Mouse (Mus musculus): ENCODE results near the gene Wars. TPM values are rescaled to one million over a fixed set of nuclear protein-coding genes. Genes with fewer than 3 reads are reported as not detected.

The Wars gene
- total and polyA plus RNA-seq, 2 experiments = 11.7 to 24.3 TPM

DNA sequence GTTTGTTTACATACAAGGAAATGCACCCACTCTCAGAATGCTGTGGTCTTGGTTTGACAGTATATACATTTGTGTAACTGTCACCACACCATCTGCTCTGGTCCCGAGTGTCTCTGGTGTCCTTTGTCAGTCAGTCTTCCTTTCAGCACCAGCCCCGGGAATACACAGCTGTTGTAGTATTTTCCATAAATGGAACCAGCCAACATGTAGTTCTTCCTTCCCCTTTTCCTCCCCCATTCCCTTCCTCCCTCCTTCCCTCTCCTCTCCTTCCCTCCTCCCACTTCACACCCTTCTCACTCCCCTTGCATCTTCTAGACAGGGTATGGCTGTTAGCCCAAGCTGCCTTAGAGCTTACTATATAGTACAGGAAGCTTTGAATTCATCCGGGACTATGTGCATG lies 35.5 kb upstream of the Wars start:
- TF ChIP-seq CTCF (IDR thresholded peaks at IDR 0.05; ENCODE audit: low read depth, low read length) = no peak
- no peak for TF ChIP-seq POLR2A (IDR thresholded peaks at IDR 0.05; ENCODE audit: extremely low read depth, insufficient read depth, low read length)
- no peak for DNase-seq (ENCODE audit: extremely low read depth, low read depth, low spot score)
- Histone ChIP-seq H3K4me3 (ENCODE audit: insufficient read depth, low read depth, low read length) (no peak overlapping the region), H3K4me1 (ENCODE audit: control insufficient read depth, insufficient read depth, low read length) (no peaks in the 10 kb centered on the region), H3K27me3 (ENCODE audit: control insufficient read depth, insufficient read depth, low read length) (no peaks in the 10 kb centered on the region), H3K36me3 (ENCODE audit: control insufficient read depth, insufficient read depth, low read length) (no peaks in the 10 kb centered on the region), H3K27ac (replicated peaks; ENCODE audit: insufficient read depth, low read depth, low read length) (no peak overlapping the region), H3K79me2 (ENCODE audit: control insufficient read depth, insufficient read depth, low read length) (no peaks in the 10 kb centered on the region), H3K9ac (ENCODE audit: low read depth, low read length) (no peak overlapping the region)
- WGBS = 83% methylated on average over 3 of the region's 3 CpGs

DNA sequence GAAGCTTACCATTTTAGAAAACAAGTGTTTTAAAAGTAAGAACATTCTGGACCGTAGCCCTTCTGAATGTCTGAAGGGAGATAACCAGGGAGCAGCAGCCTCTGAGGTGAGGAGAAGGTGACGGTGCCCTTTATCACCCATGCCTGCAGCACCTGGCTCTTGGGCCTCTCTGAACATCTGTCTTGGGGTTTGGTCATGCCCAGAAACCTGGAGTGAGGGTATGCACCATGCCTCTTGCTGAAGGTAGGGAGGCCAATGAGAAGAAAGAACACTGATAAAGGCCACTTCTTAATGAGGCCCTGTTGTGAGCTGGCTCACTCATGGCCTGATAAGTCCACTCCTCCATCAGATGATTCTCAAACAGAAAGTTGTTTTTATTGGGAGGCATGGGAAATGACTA lies 34.3 kb upstream of the Wars start:
- Histone ChIP-seq H3K79me2 (ENCODE audit: control insufficient read depth, insufficient read depth, low read length) (no peaks in the 10 kb centered on the region), H3K9ac (ENCODE audit: low read depth, low read length) (no peak overlapping the region), H3K27ac (replicated peaks; ENCODE audit: insufficient read depth, low read depth, low read length) (no peak overlapping the region), H3K36me3 (ENCODE audit: control insufficient read depth, insufficient read depth, low read length) (no peaks in the 10 kb centered on the region), H3K4me1 (ENCODE audit: control insufficient read depth, insufficient read depth, low read length) (no peaks in the 10 kb centered on the region), H3K27me3 (ENCODE audit: control insufficient read depth, insufficient read depth, low read length) (no peaks in the 10 kb centered on the region), H3K4me3 (ENCODE audit: insufficient read depth, low read depth, low read length) (no peak overlapping the region)
- DNase-seq (ENCODE audit: extremely low read depth, low read depth, low spot score) = no peak
- no peak for TF ChIP-seq CTCF (IDR thresholded peaks at IDR 0.05; ENCODE audit: low read depth, low read length)
- TF ChIP-seq POLR2A (IDR thresholded peaks at IDR 0.05; ENCODE audit: extremely low read depth, insufficient read depth, low read length) = no peak
- WGBS = 99% methylated on average over 2 of the region's 2 CpGs

DNA sequence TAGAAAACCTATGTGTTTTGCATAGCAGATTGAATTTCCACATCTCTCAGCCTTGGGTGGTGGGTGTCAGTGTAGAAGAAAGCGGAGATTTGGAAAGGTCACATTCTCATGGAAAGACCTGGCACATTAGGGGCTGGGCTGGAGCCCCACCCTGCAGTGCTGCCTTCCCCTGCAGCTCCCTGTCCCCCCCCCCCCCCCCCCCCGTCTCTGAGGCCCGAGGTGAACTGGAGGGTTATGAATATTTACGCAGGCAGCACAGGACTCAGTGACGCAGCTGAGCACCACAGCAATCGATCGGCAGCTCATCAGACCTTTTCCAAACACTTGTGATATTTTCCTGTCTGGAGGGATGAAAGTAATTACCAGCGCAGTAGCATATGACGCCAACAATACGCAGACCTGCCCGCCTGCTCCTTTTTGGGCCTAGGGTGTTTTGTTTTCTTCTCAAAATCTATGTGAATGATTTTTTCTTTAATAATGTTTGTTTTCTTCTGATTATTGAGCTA lies 32.7 kb upstream of the Wars start:
- no peak for TF ChIP-seq POLR2A (IDR thresholded peaks at IDR 0.05; ENCODE audit: extremely low read depth, insufficient read depth, low read length)
- no peak for TF ChIP-seq CTCF (IDR thresholded peaks at IDR 0.05; ENCODE audit: low read depth, low read length)
- H3K4me3 ChIP-seq (ENCODE audit: insufficient read depth, low read depth, low read length) = no peak overlapping the region
- H3K27ac ChIP-seq (replicated peaks; ENCODE audit: insufficient read depth, low read depth, low read length) = no peak overlapping the region
- no peak overlapping the region for H3K9ac ChIP-seq (ENCODE audit: low read depth, low read length)
- DNase-seq (ENCODE audit: extremely low read depth, low read depth, low spot score) = no peak
- WGBS = 66% methylated on average over 9 of the region's 11 CpGs
- H3K4me1 ChIP-seq (ENCODE audit: control insufficient read depth, insufficient read depth, low read length) = no peaks in the 10 kb centered on the region
- H3K27me3 ChIP-seq (ENCODE audit: control insufficient read depth, insufficient read depth, low read length) = no peaks in the 10 kb centered on the region
- H3K79me2 ChIP-seq (ENCODE audit: control insufficient read depth, insufficient read depth, low read length) = no peaks in the 10 kb centered on the region
- H3K36me3 ChIP-seq (ENCODE audit: control insufficient read depth, insufficient read depth, low read length) = no peaks in the 10 kb centered on the region

DNA sequence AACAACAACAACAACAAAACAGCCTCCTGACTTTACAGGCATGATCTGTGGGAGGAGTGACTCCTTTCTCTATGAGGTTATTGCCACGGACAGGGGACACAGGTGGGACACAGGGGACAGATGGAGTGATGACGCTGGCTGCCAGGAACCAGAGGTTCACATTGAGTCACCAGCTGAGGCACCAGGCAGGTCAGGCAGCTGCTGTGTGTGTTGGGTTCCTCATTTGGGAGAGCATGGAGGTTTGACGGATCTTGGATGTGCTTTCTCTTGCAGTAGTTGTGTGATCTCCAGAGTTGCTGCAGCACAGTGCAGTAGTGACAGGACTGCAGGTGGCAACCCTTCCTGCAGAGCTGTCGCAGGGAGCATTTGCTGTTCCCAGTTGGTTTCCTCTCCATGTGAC lies 24.8 kb upstream of the Wars start:
- H3K4me3 ChIP-seq (ENCODE audit: insufficient read depth, low read depth, low read length) = no peak overlapping the region
- 67% methylated on average over 4 of the region's 4 CpGs for WGBS
- no peaks in the 10 kb centered on the region for H3K79me2 ChIP-seq (ENCODE audit: control insufficient read depth, insufficient read depth, low read length)
- DNase-seq (ENCODE audit: extremely low read depth, low read depth, low spot score) = no peak
- no peaks in the 10 kb centered on the region for H3K36me3 ChIP-seq (ENCODE audit: control insufficient read depth, insufficient read depth, low read length)
- TF ChIP-seq CTCF (IDR thresholded peaks at IDR 0.05; ENCODE audit: low read depth, low read length) (no peak), POLR2A (IDR thresholded peaks at IDR 0.05; ENCODE audit: extremely low read depth, insufficient read depth, low read length) (no peak)
- no peak overlapping the region for H3K27ac ChIP-seq (replicated peaks; ENCODE audit: insufficient read depth, low read depth, low read length)
- no peaks in the 10 kb centered on the region for H3K4me1 ChIP-seq (ENCODE audit: control insufficient read depth, insufficient read depth, low read length)
- H3K27me3 ChIP-seq (ENCODE audit: control insufficient read depth, insufficient read depth, low read length) = no peaks in the 10 kb centered on the region
- no peak overlapping the region for H3K9ac ChIP-seq (ENCODE audit: low read depth, low read length)

DNA sequence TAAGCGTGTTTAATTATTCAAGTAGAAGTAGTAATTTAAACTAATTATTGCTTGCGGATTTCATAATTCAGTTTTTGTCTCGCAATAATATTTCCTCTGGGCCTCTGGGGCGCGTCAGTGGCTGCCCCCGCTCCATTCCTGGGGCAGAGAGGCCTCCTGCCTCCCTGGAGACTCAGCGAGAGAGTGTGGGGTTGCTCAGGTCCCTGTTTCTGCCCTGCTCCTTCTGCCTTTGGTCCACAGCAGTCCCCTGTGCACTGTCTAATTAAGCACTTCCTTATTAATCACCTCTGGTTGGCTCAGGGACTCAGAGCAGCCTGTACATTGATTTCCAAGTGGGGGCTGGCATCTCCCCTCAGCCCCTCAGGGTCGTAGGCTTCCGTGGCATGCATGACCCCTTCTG lies 23.5 kb upstream of the Wars start:
- Histone ChIP-seq H3K79me2 (ENCODE audit: control insufficient read depth, insufficient read depth, low read length) (no peaks in the 10 kb centered on the region), H3K27me3 (ENCODE audit: control insufficient read depth, insufficient read depth, low read length) (no peaks in the 10 kb centered on the region), H3K9ac (ENCODE audit: low read depth, low read length) (no peak overlapping the region), H3K4me1 (ENCODE audit: control insufficient read depth, insufficient read depth, low read length) (no peaks in the 10 kb centered on the region), H3K4me3 (ENCODE audit: insufficient read depth, low read depth, low read length) (no peak overlapping the region), H3K27ac (replicated peaks; ENCODE audit: insufficient read depth, low read depth, low read length) (no peak overlapping the region), H3K36me3 (ENCODE audit: control insufficient read depth, insufficient read depth, low read length) (no peaks in the 10 kb centered on the region)
- no peak for DNase-seq (ENCODE audit: extremely low read depth, low read depth, low spot score)
- WGBS = 94% methylated on average over 9 of the region's 9 CpGs
- no peak for TF ChIP-seq CTCF (IDR thresholded peaks at IDR 0.05; ENCODE audit: low read depth, low read length)
- no peak for TF ChIP-seq POLR2A (IDR thresholded peaks at IDR 0.05; ENCODE audit: extremely low read depth, insufficient read depth, low read length)

DNA sequence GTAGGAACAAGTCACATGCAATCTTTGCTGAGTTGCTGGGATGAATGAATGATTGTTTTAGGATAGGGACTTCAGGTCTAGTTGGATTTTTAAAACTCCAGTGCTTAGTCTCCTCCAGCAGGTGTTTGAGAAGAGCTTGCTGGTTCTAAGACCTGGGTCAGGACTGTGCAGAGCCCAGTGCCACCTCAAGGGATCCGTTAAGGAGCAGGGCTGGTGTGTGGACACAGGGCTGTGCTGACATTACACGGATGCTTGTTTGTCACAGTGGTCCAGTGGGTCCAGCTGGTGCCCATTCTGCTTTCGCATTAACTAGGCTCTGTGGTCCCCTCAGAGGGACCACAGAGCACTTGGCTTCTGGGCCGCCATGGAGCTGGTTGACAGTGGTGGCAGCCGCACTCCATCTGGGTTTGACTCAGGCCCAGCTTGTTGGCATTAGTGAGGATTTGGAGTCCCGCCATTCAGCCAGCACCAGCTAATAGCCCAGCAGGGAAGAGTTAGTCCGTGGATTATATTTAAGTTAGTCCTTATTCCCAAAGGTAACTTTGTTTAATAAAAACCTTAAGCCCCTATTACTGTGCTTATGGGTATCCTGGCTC lies 22.6 kb upstream of the Wars start:
- DNase-seq (ENCODE audit: extremely low read depth, low read depth, low spot score) = no peak
- no peaks in the 10 kb centered on the region for H3K36me3 ChIP-seq (ENCODE audit: control insufficient read depth, insufficient read depth, low read length)
- no peaks in the 10 kb centered on the region for H3K79me2 ChIP-seq (ENCODE audit: control insufficient read depth, insufficient read depth, low read length)
- WGBS = 93% methylated on average over 7 of the region's 7 CpGs
- H3K4me1 ChIP-seq (ENCODE audit: control insufficient read depth, insufficient read depth, low read length) = no peaks in the 10 kb centered on the region
- H3K4me3 ChIP-seq (ENCODE audit: insufficient read depth, low read depth, low read length) = no peak overlapping the region
- TF ChIP-seq POLR2A (IDR thresholded peaks at IDR 0.05; ENCODE audit: extremely low read depth, insufficient read depth, low read length) = no peak
- no peak for TF ChIP-seq CTCF (IDR thresholded peaks at IDR 0.05; ENCODE audit: low read depth, low read length)
- H3K27me3 ChIP-seq (ENCODE audit: control insufficient read depth, insufficient read depth, low read length) = no peaks in the 10 kb centered on the region
- H3K27ac ChIP-seq (replicated peaks; ENCODE audit: insufficient read depth, low read depth, low read length) = no peak overlapping the region
- H3K9ac ChIP-seq (ENCODE audit: low read depth, low read length) = no peak overlapping the region
